Mouse (Mus musculus) heart, postnatal 0 days (tissue): ENCODE measurements around the gene Serping1. TPM values are rescaled to one million over a fixed set of nuclear protein-coding genes. Genes with fewer than 3 reads are reported as not detected.

Source experiments
- ATAC-seq: fragments of 200-750 bp; cut with Nextera tagmentation; 2 replicates; pipeline ENCODE4 v1.8.0; 2017; ENCODE audit warnings: low read depth, moderate number of reproducible peaks, moderate library complexity; ENCODE audit not compliant: insufficient read depth
- DNase-seq: peaks from one replicate; pipeline ENCODE4 v3.0.0-alpha.2; 2016; ENCODE audit warnings: low spot score
- H3K27ac ChIP-seq: fragments of 300-500 bp; sonication (generic); 2 replicates; pipeline ENCODE4 v1.5.1; 2014; ENCODE audit warnings: low read depth, mild to moderate bottlenecking
- H3K27me3 ChIP-seq: fragments of 300-500 bp; sonication (generic); 2 replicates; pipeline ENCODE4 v1.6.1; 2014; ENCODE audit warnings: low read length, mixed read lengths; ENCODE audit not compliant: control insufficient read depth, insufficient read depth
- H3K36me3 ChIP-seq: fragments of 300-500 bp; sonication (generic); replicated peaks from 2 replicates; pipeline ENCODE4 v1.6.1; 2014; ENCODE audit warnings: low read length, mixed read lengths; ENCODE audit not compliant: control insufficient read depth, insufficient read depth
- H3K4me1 ChIP-seq: fragments of 300-500 bp; sonication (generic); 2 replicates; pipeline ENCODE4 v1.6.1; 2014; ENCODE audit warnings: antibody characterized with exemption; ENCODE audit not compliant: control insufficient read depth, insufficient read depth
- H3K4me2 ChIP-seq: fragments of 300-500 bp; sonication (generic); 2 replicates; pipeline ENCODE4 v1.6.1; 2014; ENCODE audit warnings: low read depth, mild to moderate bottlenecking, low read length, moderate library complexity
- H3K4me3 ChIP-seq: fragments of 300-500 bp; sonication (generic); 2 replicates; pipeline ENCODE4 v1.5.1; 2014; ENCODE audit warnings: low read depth, low read length
- H3K9ac ChIP-seq: fragments of 300-500 bp; sonication (generic); replicated peaks from 2 replicates; pipeline ENCODE4 v1.6.1; 2014; ENCODE audit warnings: low read depth, low read length, mixed read lengths
- H3K9me3 ChIP-seq: fragments of 300-500 bp; sonication (generic); replicated peaks from 2 replicates; pipeline ENCODE4 v1.6.1; 2016; ENCODE audit warnings: low read length; ENCODE audit not compliant: control insufficient read depth
- CTCF ChIP-seq: IDR thresholded peaks from 2 replicates; pipeline ENCODE4 v1.5.1; 2016; ENCODE audit warnings: antibody characterized with exemption, control low read depth, low read depth
- EP300 ChIP-seq: IDR thresholded peaks from 2 replicates; pipeline ENCODE4 v1.6.1; 2016; ENCODE audit warnings: antibody characterized with exemption, low read depth
- WGBS: fragments of 180-500 bp; shearing (Covaris S2); extraction: QIAGEN DNeasy Blood & Tissue Kit; methylation state at CpG from one replicate; pipeline ENCODE4 v1.1.7; 2014; 5-methylcytosine and 5-hydroxymethylcytosine counted together
- polyA plus RNA-seq: library from polyadenylated mRNA; unstranded; fragments of >200 nt; fragmentation: Nextera tagmentation; extraction: Ambion mirVana; gene quantifications from 2 replicates; pipeline ENCODE4 v1.2.1, GENCODE M21; 2015
- total RNA-seq: library from RNA; depleted of rRNA; stranded (reverse); fragments of >200 nt; gene quantifications from 2 replicates; pipeline ENCODE4 v1.2.3, GENCODE M21; 2014; ENCODE audit warnings: low replicate concordance

Gene Serping1
- total and polyA plus RNA-seq, 2 experiments from 2014 or later = 31.2 to 37.1 TPM

- WGBS = 86% methylated on average over 3 of the region's 3 CpGs
- Histone ChIP-seq H3K4me2 (no peak overlapping the region), H3K4me3 (no peak overlapping the region), H3K27me3 (no peaks in the 10 kb centered on the region), H3K4me1 (no peaks in the 10 kb centered on the region), H3K9ac (no peak overlapping the region), H3K9me3 (peaks cover 3% of the 10 kb centered on the region; the same call in 1 of the 2 replicates), H3K27ac (no peak overlapping the region), H3K36me3 (no peaks in the 10 kb centered on the region)
- no peak for DNase-seq
- TF ChIP-seq CTCF (no peak), EP300 (no peak)
- no peak for ATAC-seq
Measured at GRCm38 (mm10) chr2:84793154-84793553, 17.9 kb upstream of the Serping1 start.

- H3K9ac ChIP-seq = no peak overlapping the region
- H3K4me1 ChIP-seq = no peaks in the 10 kb centered on the region
- no peak overlapping the region for H3K4me2 ChIP-seq
- no peak overlapping the region for H3K27ac ChIP-seq
- DNase-seq (peak; percentile 48), ATAC-seq (peak; percentile 69; the same call in 1 of the 2 replicates)
- no peak overlapping the region for H3K4me3 ChIP-seq
- WGBS = 30% methylated on average over 3 of the region's 3 CpGs
- H3K27me3 ChIP-seq = no peaks in the 10 kb centered on the region
- TF ChIP-seq CTCF = no peak
- TF ChIP-seq EP300 = no peak
- no peaks in the 10 kb centered on the region for H3K36me3 ChIP-seq
- H3K9me3 ChIP-seq = peaks cover 3% of the 10 kb centered on the region; the same call in 1 of the 2 replicates
Measured at GRCm38 (mm10) chr2:84792516-84792915, 17.3 kb upstream of the Serping1 start.

GRCm38 (mm10) chr2:84790418-84790817, 15.2 kb upstream of the Serping1 start:
- Histone ChIP-seq H3K27me3 (no peaks in the 10 kb centered on the region), H3K4me2 (no peak overlapping the region), H3K4me3 (no peak overlapping the region), H3K9me3 (no peaks in the 10 kb centered on the region), H3K36me3 (no peaks in the 10 kb centered on the region), H3K9ac (no peak overlapping the region), H3K4me1 (0 out of 2 replicates have a peak, but pooled peaks cover 4% of the 10 kb centered on the region), H3K27ac (no peak overlapping the region)
- DNase-seq = no peak
- TF ChIP-seq EP300 (no peak), CTCF (no peak)
- WGBS = 47% methylated on average over 9 of the region's 9 CpGs
- no peak for ATAC-seq

- Histone ChIP-seq H3K27ac (no peak overlapping the region), H3K4me3 (no peak overlapping the region), H3K4me1 (peaks cover 22% of the 10 kb centered on the region; the same call in 1 of the 2 replicates), H3K36me3 (no peaks in the 10 kb centered on the region), H3K4me2 (no peak overlapping the region), H3K9ac (no peak overlapping the region), H3K27me3 (no peaks in the 10 kb centered on the region), H3K9me3 (no peaks in the 10 kb centered on the region)
- no peak for ATAC-seq
- no peak for DNase-seq
- no peak for TF ChIP-seq EP300
- 69% methylated on average over 3 of the region's 3 CpGs for WGBS
Measured at GRCm38 (mm10) chr2:84788316-84788715, 13.1 kb upstream of the Serping1 start.

GRCm38 (mm10) chr2:84783840-84784566, 8.8 kb upstream of the Serping1 start:
- ATAC-seq (peak; percentile 72), DNase-seq (peak; percentile 67)
- Histone ChIP-seq H3K4me2 (no peak overlapping the region), H3K9me3 (no peaks in the 10 kb centered on the region), H3K4me3 (no peak overlapping the region), H3K27me3 (no peaks in the 10 kb centered on the region), H3K9ac (no peak overlapping the region), H3K4me1 (peaks cover 22% of the 10 kb centered on the region; the same call in 1 of the 2 replicates), H3K36me3 (no peaks in the 10 kb centered on the region), H3K27ac (peak overlapping the region; percentile 48)
- TF ChIP-seq EP300 = 0 out of 2 replicates have a peak, but pooled peaks have one; percentile 40
- no peak for TF ChIP-seq CTCF
- 45% methylated on average over 3 of the region's 3 CpGs for WGBS

- WGBS = 80% methylated on average over 1 of the region's 1 CpGs
- DNase-seq (no peak), ATAC-seq (no peak)
- Histone ChIP-seq H3K9ac (no peak overlapping the region), H3K9me3 (no peaks in the 10 kb centered on the region), H3K27me3 (no peaks in the 10 kb centered on the region), H3K27ac (peak overlapping the region; percentile 48), H3K4me1 (peaks cover 22% of the 10 kb centered on the region), H3K36me3 (no peaks in the 10 kb centered on the region), H3K4me3 (no peak overlapping the region), H3K4me2 (no peak overlapping the region)
- TF ChIP-seq CTCF = no peak
- no peak for TF ChIP-seq EP300
Measured at GRCm38 (mm10) chr2:84783315-84783714, 8.1 kb upstream of the Serping1 start.
